Mouse (Mus musculus) forebrain, embryonic 14.5 days (tissue): Measurements from ENCODE around the gene Sipa1l3. TPM values are rescaled to one million over a fixed set of nuclear protein-coding genes. Genes with fewer than 3 reads are reported as not detected.

Source experiments
- ATAC-seq: fragments of 200-750 bp; cut with Nextera tagmentation; 2 replicates; pipeline ENCODE4 v1.8.0; 2017; ENCODE audit warnings: mild to moderate bottlenecking, moderate library complexity
- DNase-seq: peaks from one replicate; pipeline ENCODE4 v3.0.0-alpha.2; 2015; ENCODE audit warnings: low spot score
- H3K27ac ChIP-seq: fragments of 300-500 bp; sonication (generic); 2 replicates; pipeline ENCODE4 v1.5.1; 2014; ENCODE audit warnings: low read depth, mild to moderate bottlenecking, control low read depth, low read length, moderate library complexity
- H3K27me3 ChIP-seq: fragments of 300-500 bp; sonication (generic); replicated peaks from 2 replicates; pipeline ENCODE4 v1.6.1; 2014; ENCODE audit warnings: low read length, control low read depth, mixed read lengths; ENCODE audit not compliant: control insufficient read depth, insufficient read depth
- H3K36me3 ChIP-seq: fragments of 300-500 bp; sonication (generic); 2 replicates; pipeline ENCODE4 v1.6.1; 2014; ENCODE audit warnings: low read length, control low read depth; ENCODE audit not compliant: control insufficient read depth, insufficient read depth
- H3K4me1 ChIP-seq: fragments of 300-500 bp; sonication (generic); 2 replicates; pipeline ENCODE4 v1.6.1; 2014; ENCODE audit warnings: antibody characterized with exemption, low read length, control low read depth; ENCODE audit not compliant: control insufficient read depth, insufficient read depth
- H3K4me2 ChIP-seq: fragments of 300-500 bp; sonication (generic); 2 replicates; pipeline ENCODE4 v1.6.1; 2014; ENCODE audit warnings: mild to moderate bottlenecking, control low read depth, low read length
- H3K4me3 ChIP-seq: fragments of 300-500 bp; sonication (generic); 2 replicates; pipeline ENCODE4 v1.5.1; 2014; ENCODE audit warnings: low read depth, low read length, control low read depth
- H3K9ac ChIP-seq: fragments of 300-500 bp; sonication (generic); 2 replicates; pipeline ENCODE4 v1.6.1; 2014; ENCODE audit warnings: mild to moderate bottlenecking, low read length, control low read depth, moderate library complexity
- H3K9me3 ChIP-seq: fragments of 300-500 bp; sonication (generic); replicated peaks from 2 replicates; pipeline ENCODE4 v1.6.1; 2016; ENCODE audit warnings: low read length, control low read depth, mixed read lengths; ENCODE audit not compliant: control insufficient read depth
- WGBS: fragments of 180-500 bp; shearing (Covaris S2); extraction: QIAGEN DNeasy Blood & Tissue Kit; methylation state at CpG from one replicate; pipeline ENCODE4 v1.1.7; 2014; 5-methylcytosine and 5-hydroxymethylcytosine counted together
- polyA plus RNA-seq: library from polyadenylated mRNA; unstranded; fragments of >200 nt; fragmentation: Nextera tagmentation; extraction: Ambion mirVana; gene quantifications from 2 replicates; pipeline ENCODE4 v1.2.1, GENCODE M21; 2014

Sipa1l3 gene
- polyA plus RNA-seq, 1 experiment from 2014 or later, result 6.2 TPM

DNA sequence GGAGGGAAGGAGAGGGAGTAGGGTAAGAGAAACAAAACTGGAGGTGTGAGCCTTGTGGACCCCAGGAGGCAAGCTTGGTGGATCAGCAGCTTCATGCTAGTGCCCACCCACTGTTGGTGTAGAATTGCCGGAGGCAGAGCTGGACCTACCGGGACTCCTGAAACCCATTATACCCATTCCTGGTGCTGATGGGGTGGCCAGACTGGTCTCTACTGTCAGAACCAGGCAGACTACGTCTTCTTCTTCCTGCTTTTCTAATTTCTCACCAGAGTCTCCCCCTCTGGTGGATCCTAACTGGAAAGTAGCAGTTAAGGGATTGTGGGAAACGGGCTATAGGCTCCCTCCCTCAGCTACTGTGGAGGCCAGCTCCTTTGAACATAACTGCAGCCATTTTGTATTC is 23.2 kb upstream of the Sipa1l3 start:
- no peaks in the 10 kb centered on the region for H3K27me3 ChIP-seq
- no peaks in the 10 kb centered on the region for H3K4me1 ChIP-seq
- no peaks in the 10 kb centered on the region for H3K9me3 ChIP-seq
- H3K36me3 ChIP-seq, result no peaks in the 10 kb centered on the region
- no peak overlapping the region for H3K9ac ChIP-seq
- H3K4me2 ChIP-seq, result no peak overlapping the region
- no peak for DNase-seq
- ATAC-seq, result no peak
- no peak overlapping the region for H3K4me3 ChIP-seq
- no peak overlapping the region for H3K27ac ChIP-seq
- 79% methylated on average over 4 of the region's 4 CpGs for WGBS

DNA sequence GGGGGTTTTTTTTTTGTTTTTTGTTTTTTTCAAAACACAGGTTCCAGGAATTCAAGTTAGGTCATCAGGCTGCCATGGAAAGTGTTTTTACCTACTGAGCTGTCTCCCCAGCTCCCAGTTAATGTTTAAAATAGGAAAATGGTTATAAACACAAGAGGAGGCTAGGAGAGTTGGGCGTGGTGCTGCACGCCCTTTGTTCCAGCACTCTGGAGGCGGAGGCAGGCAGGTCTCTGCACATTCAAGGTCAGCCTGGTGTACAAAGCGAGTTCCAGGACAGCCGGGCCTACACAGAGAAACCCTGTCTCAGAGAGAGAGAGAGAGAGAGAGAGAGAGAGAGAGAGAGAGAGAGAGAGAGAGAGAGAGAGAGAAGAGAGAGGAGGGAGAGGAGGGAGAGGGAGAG is 22.7 kb upstream of the Sipa1l3 start:
- H3K4me1 ChIP-seq, result no peaks in the 10 kb centered on the region
- no peak overlapping the region for H3K9ac ChIP-seq
- H3K27me3 ChIP-seq, result no peaks in the 10 kb centered on the region
- H3K4me2 ChIP-seq, result no peak overlapping the region
- DNase-seq, result no peak
- no peak for ATAC-seq
- H3K4me3 ChIP-seq, result no peak overlapping the region
- WGBS, result 95% methylated on average over 5 of the region's 5 CpGs
- H3K9me3 ChIP-seq, result no peaks in the 10 kb centered on the region
- no peaks in the 10 kb centered on the region for H3K36me3 ChIP-seq
- H3K27ac ChIP-seq, result no peak overlapping the region

DNA sequence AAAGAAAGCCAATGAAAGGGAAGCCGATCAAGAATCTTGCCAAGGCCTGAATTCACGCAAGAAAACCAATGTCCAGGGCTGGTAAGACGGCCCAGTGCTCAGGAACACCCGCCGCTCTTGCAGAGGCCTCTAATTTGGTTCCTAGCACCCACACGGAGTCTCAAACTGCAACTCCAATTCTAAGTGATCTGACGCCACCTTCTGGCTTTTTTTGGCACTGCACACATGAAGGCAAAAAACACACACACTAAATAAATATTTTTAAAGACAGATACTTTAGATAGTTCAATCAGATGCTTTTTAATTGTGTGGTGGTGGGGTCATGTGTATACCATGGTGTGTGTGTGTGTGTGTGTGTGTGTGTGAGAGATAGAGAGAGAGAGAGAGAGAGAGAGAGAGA is 22.2 kb upstream of the Sipa1l3 start:
- no peak overlapping the region for H3K9ac ChIP-seq
- no peaks in the 10 kb centered on the region for H3K4me1 ChIP-seq
- no peak overlapping the region for H3K27ac ChIP-seq
- DNase-seq (no peak), ATAC-seq (no peak)
- WGBS, result 95% methylated on average over 7 of the region's 7 CpGs
- no peaks in the 10 kb centered on the region for H3K36me3 ChIP-seq
- no peak overlapping the region for H3K4me2 ChIP-seq
- no peak overlapping the region for H3K4me3 ChIP-seq
- H3K27me3 ChIP-seq, result no peaks in the 10 kb centered on the region
- no peaks in the 10 kb centered on the region for H3K9me3 ChIP-seq

DNA sequence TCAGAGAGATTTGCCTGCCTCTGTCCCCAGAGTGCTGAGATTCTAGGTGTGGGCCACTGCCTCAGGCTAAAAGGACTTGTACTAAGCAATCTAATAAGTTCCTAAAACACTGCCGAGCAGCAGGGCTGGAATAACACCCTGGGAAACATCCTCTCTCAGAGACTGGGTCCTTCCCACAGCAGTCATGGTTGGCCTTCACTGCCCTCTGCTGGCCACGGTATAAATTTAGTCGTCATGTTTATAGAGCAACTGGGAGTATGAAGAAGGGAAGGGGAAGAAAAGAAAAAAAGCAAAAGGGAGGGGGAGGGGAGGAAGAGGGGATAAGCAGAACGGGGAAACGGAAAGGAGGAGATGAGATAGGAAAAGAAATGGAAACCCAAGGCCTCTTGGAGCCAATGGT is 5.3 kb upstream of the Sipa1l3 start:
- Histone ChIP-seq H3K27me3 (no peaks in the 10 kb centered on the region), H3K27ac (no peak overlapping the region), H3K4me3 (no peak overlapping the region), H3K4me1 (no peaks in the 10 kb centered on the region), H3K4me2 (no peak overlapping the region), H3K9me3 (no peaks in the 10 kb centered on the region), H3K9ac (no peak overlapping the region), H3K36me3 (no peaks in the 10 kb centered on the region)
- 3% methylated on average over 5 of the region's 5 CpGs for WGBS
- DNase-seq, result peak; percentile 86
- ATAC-seq, result no peak

DNA sequence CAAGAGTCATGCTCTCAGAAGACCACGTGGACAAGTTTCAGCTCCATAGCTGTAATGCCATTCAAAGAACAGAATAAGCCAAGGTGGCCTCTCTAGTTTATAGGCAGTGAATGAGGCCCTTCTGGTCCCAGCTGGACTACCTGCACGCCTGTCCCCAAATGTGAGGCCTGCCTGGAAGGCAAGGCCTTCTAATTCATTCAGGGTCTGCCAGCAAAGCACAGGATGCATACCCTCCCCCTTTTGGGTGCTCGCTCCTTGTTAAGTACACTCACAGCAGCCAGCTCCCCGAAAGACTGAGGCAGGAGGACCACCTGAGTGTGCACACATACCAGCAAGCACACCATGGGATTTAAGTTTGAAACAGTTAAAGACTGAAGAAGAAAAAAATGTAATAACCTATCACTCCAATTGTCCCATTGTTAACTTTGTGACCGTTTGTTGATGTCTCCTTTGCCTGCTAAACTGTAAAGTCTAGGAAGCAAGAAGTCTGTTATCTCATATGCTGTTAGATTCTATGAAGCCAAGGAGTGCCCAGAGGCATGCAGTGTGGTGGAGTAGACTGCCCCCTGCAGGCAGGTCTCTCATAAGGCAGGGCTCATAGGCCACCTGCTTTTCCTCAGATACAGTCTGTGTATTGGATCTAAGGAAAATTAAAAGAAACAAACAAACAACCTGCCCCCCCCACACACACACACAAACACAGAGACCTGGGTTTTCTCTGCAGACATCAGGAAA is 3.6 kb upstream of the Sipa1l3 start:
- no peaks in the 10 kb centered on the region for H3K9me3 ChIP-seq
- H3K36me3 ChIP-seq, result no peaks in the 10 kb centered on the region
- no peak overlapping the region for H3K4me2 ChIP-seq
- H3K9ac ChIP-seq, result no peak overlapping the region
- ATAC-seq (no peak), DNase-seq (peak; percentile 91)
- H3K27ac ChIP-seq, result no peak overlapping the region
- no peaks in the 10 kb centered on the region for H3K27me3 ChIP-seq
- peaks cover 7% of the 10 kb centered on the region for H3K4me1 ChIP-seq
- H3K4me3 ChIP-seq, result no peak overlapping the region
- 55% methylated on average over 5 of the region's 5 CpGs for WGBS

DNA sequence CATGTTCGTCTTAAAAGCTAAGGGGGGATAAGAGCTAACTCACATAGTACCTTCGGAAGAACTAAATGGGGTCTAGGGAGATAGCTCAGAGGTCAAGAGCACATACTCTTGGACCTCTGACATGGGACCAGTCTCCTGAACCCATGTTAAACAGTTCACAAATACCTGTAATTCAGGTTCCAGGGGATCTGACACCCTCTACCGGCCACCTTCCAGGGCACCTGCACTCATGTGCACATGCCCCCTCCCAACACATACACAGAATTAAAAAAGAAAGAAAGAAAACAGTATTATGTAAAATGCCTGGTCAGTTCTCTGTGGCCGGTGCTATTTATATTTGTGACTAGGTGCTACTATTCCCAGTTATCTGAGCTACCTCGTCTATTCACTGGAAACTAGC is 2.9 kb upstream of the Sipa1l3 start:
- WGBS, result 78% methylated on average over 5 of the region's 5 CpGs
- Histone ChIP-seq H3K9me3 (no peaks in the 10 kb centered on the region), H3K27ac (no peak overlapping the region), H3K9ac (no peak overlapping the region), H3K27me3 (no peaks in the 10 kb centered on the region), H3K4me3 (no peak overlapping the region), H3K4me1 (peaks cover 8% of the 10 kb centered on the region), H3K36me3 (no peaks in the 10 kb centered on the region), H3K4me2 (no peak overlapping the region)
- ATAC-seq, result no peak
- DNase-seq, result no peak

DNA sequence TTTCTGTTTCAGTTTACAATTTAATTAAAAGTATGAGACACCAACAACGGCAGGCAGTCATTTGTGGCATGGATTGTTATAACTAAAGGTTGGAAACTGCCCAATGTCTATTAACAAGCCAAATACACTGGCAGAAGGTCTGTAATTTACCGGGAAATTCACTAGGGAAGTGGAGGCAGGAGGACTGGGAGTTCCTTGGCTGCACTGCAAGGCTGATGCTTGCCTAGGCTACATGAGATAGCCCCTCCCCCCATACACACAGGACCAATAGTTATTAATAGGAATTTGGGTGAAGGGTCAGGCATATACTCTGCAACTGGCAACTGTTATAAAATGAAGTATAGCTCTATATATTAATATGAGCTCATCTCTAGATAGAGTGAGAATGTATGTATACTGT is 2.4 kb upstream of the Sipa1l3 start:
- Histone ChIP-seq H3K36me3 (no peaks in the 10 kb centered on the region), H3K4me2 (no peak overlapping the region), H3K9ac (no peak overlapping the region), H3K27ac (no peak overlapping the region), H3K27me3 (no peaks in the 10 kb centered on the region), H3K9me3 (no peaks in the 10 kb centered on the region), H3K4me3 (no peak overlapping the region), H3K4me1 (peaks cover 8% of the 10 kb centered on the region)
- WGBS, result 72% methylated on average over 2 of the region's 2 CpGs
- no peak for DNase-seq
- ATAC-seq, result no peak

DNA sequence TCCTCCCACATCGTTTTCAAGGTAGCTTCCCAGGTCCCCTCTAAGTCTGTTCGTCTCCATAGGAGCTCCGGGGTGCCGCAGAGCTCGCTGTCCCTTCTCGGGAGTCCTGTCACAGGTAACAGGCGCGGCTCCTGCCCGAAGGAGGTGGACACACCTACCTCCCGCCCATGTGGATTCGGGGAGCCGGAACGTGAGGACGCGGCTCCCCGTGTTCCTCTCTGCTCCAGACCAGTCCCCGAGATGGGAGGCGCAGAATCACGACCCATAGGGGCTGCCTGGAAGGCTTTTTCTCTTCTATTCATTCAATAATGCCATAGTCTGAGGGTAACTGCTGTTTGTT is 740 bp upstream of the Sipa1l3 start:
- Histone ChIP-seq H3K9ac (peak overlapping the region; percentile 87), H3K27me3 (no peaks in the 10 kb centered on the region), H3K27ac (peak overlapping the region; percentile 85; the same call in 1 of the 2 replicates), H3K4me3 (peak overlapping the region; percentile 89), H3K4me1 (peaks cover 8% of the 10 kb centered on the region), H3K9me3 (no peaks in the 10 kb centered on the region), H3K4me2 (peak overlapping the region; percentile 92), H3K36me3 (no peaks in the 10 kb centered on the region)
- no peak; the same call in none of the 2 replicates for ATAC-seq
- DNase-seq, result no peak
- under 1% methylated on average over 19 of the region's 19 CpGs for WGBS

DNA sequence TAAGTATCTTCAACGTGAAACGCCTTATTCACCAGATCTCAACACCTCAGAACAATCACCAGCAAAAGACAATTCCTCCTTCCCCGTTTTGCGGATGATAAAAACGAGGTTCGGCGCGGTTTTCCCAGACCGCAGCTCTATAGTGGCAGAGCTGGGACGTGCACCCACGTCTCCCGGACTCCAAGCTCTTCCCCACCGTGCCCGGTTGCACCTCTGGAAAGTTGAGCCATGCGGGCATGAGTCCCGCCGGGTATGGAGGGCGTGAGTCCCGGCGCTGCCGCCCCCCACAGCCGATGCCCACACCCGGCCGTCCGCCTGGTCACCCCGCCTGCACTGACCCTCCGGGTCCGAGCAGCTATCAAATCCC is 404 bp downstream of the Sipa1l3 start:
- Histone ChIP-seq H3K27me3 (no peaks in the 10 kb centered on the region), H3K9ac (peak overlapping the region; percentile 87), H3K36me3 (no peaks in the 10 kb centered on the region), H3K9me3 (no peaks in the 10 kb centered on the region), H3K4me1 (peaks cover 8% of the 10 kb centered on the region), H3K4me3 (peak overlapping the region; percentile 89), H3K4me2 (peak overlapping the region; percentile 92), H3K27ac (no peak overlapping the region)
- WGBS, result under 1% methylated on average over 28 of the region's 28 CpGs
- peak; percentile 39 for DNase-seq
- peak; percentile 49 for ATAC-seq
